Mouse (Mus musculus): ENCODE data around the gene Flt3.

Flt3 gene

DNA sequence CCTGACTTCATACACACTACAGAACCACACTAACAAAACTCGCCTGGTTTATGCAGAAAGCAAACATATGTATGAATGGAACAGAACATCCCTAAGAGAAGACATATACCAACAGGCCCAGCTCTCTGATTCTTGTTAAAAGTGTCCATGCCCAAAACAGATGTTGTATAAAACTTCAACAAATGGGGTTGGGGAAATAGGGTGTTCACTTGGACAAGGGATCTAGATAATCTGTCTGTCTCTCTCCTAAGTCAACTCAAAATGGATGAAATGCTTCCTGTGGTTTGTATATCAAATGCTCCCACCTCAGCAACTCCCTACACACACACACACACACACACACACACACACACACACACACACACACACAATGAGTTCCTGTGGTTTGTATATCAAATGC lies 17.7 kb upstream of the Flt3 start:
- no peak for DNase-seq (ENCODE audit: inconsistent age in 2 of 2, low spot score in 1 of 2)

DNA sequence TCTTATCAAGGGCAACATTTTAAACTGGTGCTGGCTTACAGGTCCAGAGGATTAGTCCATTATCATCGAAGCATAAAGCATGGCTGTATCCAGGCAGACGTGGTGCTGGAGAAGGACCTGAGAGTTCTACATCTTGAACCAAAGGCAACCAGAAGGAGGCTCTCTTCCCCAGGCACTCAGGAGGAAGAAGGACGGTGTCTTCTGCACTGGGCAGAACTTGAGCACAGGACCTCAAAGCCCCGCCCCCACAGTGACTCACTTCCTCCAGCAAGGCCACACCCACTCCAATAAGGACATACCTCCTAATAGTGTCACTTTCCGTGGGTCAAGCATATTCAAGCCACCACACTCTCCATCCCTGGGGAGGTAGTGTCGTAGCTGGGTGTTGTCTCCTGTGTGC lies 10.3 kb upstream of the Flt3 start:
- DNase-seq (ENCODE audit: inconsistent age in 2 of 2, low spot score in 1 of 2): no peak

DNA sequence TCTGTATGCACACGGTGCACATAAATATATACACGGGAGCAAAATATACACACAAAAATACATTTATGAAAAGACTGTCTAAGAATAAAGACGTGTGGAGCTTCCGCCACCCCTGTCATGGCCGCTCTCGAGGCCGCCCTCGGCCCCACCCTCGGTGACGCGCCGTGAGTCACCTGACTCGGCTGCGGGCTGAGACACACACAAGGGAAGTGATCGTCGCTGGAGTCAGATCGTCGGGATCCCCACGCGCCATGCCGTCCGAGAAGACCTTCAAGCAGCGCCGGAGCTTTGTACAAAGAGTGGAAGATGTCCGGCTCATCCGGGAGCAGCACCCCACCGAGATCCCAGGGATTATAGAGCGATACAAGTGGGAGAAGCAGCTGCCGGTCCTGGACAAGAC lies 8.4 kb upstream of the Flt3 start:
- peak in 1 of 2 experiments; percentile 33 for DNase-seq (ENCODE audit: inconsistent age in 2 of 2, low spot score in 1 of 2)

DNA sequence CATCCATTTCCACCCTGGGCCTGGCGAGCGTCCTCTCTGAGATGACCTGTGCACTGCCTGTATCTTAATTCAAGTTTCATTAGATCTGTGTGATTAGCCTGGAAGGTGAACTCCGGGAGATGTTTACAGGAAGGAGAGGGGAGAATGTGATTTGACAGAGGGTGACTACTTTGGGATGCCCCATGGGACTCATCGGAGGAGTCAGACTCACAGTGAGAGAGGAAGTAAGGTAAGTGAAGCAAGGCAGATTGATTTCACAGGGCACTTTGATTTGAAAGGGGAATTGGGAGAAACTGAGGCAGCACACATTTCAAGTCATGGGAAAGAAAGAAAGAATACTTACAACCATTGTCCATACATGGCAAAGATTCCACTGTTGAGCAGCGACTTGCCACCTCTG lies 5.8 kb upstream of the Flt3 start:
- DNase-seq (ENCODE audit: inconsistent age in 2 of 2, low spot score in 1 of 2): no peak

DNA sequence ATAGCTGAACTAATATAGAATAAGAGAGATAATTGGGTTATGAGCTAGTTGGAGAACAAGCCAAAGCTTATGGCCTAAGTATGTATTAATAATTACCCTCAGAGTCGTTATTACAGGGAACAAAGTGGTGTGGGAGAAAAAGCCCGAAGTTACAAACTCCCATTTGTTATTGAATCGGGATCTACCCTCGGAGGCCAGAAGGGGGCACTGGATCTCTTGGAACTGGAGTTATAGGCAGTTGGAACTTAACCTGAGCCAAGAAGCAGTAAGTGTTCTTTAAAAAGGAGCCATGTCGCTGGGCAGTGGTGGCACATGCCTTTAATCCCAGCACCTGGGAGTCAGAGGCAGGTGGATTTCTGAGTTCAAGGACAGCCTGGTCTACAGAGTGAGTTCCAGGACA lies 2.2 kb upstream of the Flt3 start:
- DNase-seq (ENCODE audit: inconsistent age in 2 of 2, low spot score in 1 of 2): peak; percentile 36 to 73

DNA sequence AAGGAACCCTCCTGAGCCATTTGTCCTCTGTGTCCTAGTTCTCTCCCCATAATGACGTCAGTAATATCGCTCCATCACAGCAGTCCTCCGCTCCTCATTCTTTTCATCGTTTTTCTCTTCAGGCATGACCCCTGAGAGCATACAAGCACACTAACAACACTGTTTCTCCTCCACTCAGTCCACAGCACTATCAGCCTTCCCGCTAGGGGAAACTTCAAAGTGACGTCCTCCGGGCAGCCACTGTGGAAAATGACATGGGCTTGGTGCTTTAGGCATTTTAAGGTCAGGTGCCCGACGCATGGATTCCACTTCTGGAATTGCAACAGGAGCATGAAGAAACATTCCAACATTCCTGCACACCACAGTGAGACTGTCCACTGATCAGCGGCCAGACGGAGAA lies 735 bp upstream of the Flt3 start:
- no peak for DNase-seq (ENCODE audit: inconsistent age in 2 of 2, low spot score in 1 of 2)

DNA sequence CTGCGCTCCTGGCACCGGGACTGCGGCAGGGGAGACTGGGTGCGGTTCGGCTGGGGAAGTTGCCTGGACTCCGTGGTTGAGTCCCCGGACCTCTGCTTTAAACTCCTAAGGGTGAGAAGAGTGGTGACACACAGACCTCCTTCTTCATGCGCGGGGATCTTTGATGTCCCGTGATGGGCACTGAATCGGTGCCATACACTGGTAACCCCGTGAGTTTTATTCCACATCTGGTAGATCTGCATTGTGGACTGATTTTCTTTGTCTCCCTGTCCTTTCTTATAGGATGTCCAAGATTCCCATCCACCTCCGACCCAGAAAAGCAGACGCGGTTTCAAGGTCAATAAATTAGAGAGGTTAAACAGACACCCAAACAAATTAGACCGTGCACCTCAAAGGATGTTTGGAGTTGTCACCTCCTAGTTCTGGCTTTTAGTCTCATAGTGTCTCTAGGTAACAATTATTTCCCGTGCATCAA lies 253 bp upstream of the Flt3 start:
- no peak for DNase-seq (ENCODE audit: inconsistent age in 2 of 2, low spot score in 1 of 2)

DNA sequence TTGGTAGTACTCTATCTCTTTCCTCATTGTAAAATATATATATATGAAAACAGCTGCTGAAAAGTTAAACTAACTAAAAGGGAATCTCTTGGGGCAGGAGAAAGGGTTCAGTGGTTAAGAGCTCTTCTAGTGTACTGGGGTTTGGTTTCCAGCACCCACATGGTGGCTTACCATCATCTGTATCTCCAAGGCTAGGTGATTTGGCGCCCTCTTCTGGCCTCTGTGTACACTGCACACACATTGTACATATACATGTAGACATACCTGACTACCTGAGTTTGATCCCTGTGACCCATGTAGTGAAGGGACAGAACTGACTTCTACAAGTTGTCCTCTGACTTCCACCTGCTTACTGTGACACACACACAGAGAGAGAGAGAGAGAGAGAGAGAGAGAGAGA lies 5.2 kb downstream of the Flt3 start:
- no peak for DNase-seq (ENCODE audit: inconsistent age in 2 of 2, low spot score in 1 of 2)

DNA sequence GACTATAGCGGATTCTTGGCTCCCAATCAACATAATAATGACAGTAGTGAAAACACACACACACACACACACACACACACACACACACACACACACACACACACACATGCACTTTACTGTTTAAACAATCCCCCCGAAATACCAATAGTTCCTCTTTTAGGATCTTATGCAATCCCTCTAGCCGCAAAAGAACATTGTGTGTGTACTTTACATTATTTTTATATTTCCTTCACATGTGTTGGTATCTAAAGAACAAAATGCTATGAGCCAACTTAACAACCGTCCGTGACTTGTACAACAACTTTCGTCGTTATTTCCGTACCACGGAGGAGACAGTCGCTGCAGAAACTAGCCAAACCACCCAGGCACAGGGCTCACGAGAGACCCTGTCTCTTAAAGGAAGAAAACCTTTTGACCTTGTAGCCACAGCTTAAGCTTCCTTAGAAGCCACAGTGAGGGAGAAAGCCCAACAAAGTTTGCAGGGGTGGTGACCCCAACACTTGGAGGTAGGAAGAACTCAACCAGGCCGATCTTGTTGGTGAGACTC lies 7.5 kb downstream of the Flt3 start:
- no peak for DNase-seq (ENCODE audit: inconsistent age in 2 of 2, low spot score in 1 of 2)

DNA sequence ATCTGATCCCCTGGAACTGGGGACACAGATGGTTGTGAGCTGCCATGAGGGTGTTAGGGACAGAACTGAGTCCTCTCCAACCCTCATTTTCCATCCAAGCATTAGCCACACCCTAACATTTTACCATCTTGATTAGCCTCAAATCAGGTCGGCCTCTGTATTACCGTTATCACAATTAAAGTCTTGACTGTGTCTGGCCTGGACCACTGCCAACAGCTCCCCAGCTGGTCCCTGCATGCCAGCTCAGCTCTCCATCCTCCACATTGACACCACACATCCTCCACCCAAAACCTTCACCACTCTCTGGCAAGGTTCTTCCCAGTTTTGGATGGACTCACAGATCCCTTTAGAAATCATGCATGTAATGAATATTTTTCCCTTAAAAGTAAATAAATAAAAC lies 9.5 kb downstream of the Flt3 start:
- no peak for DNase-seq (ENCODE audit: inconsistent age in 2 of 2, low spot score in 1 of 2)

DNA sequence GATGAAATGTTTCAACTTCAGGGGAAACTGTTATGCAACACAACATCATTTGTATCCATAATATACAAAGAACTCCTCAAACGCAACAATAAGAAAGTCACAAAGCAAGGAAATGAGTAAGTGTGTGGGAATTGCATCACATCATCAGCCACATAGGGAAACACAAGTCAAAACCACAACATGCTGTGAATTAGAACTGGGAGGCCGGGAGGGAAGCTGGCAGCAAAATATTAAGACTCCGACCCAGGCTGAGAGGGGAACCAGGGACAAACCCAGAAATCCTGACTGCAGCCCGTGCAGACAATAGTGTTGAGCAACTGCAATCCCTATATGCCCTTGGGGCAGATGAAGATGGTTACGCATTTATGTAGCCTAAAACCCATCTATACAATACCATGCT lies 11.2 kb downstream of the Flt3 start:
- DNase-seq (ENCODE audit: inconsistent age in 2 of 2, low spot score in 1 of 2): peak in 1 of 2 experiments; percentile 29

DNA sequence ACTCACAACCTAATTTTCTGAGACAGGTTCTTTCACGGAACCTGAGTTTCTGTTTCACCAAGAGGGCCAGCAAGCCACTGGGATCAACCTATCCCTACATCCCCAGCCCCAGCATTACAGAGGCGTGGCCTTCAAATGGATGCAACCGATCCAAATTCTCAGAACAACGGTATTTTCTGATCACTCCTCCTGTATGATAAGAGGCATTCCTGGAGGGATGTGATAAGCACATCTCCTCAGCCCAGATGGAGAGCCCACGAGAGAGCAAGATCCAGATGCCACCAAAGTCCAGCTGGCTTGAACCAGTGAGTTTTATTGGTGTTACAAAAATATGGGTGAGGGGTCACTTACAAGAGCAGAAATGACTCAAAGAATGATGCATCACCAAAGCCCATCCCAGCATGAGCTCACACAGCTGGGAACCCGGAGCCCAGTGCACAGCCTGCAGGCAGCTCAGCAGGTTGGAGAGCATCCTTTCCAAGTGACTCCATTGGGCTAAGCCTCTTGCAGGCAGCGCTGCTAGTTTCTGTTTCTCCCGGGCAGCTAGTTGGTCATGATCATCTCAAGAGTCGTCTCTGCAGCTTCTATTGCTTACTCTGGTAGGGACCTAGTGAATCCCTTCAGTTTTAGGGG lies 11.8 kb downstream of the Flt3 start:
- DNase-seq (ENCODE audit: inconsistent age in 2 of 2, low spot score in 1 of 2): no peak

DNA sequence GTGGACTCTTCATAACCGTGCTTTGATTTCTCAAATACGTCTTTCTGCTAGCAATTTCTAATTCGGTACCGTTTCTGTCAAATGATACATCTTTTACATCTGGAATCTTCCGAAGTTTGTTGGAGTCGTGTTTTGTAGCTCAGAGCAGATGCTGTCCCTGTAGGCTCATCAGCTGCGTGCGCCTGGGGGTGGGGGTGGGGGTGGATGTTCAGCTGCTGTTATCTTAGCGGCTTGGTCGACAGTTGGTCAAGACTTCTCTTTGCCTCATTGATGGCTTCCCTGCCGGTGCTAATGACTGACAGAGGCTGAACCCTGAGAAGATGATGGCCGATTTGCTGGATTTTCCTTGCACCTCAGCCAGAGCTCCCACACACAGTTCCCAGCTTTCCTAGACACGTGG lies 13.4 kb downstream of the Flt3 start:
- DNase-seq (ENCODE audit: inconsistent age in 2 of 2, low spot score in 1 of 2): no peak

DNA sequence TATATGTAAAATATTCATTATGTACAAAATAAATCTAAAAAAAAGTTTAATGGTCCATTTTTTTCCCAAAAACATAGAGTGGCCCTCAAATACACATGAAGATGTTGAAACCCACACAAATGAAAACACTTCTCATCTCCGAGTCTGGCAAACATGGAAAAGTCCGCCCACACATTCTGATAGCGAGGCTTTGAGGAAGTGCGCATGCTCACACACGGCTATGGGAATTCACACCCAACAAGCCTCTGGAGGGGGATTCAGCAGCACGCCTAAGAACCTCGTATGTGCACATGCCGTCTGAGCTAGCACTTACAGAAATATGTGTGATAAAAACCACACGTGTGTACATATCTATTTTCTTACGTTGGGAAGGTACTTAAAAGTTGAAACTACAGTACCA lies 18.9 kb downstream of the Flt3 start:
- DNase-seq (ENCODE audit: inconsistent age in 2 of 2, low spot score in 1 of 2): no peak

DNA sequence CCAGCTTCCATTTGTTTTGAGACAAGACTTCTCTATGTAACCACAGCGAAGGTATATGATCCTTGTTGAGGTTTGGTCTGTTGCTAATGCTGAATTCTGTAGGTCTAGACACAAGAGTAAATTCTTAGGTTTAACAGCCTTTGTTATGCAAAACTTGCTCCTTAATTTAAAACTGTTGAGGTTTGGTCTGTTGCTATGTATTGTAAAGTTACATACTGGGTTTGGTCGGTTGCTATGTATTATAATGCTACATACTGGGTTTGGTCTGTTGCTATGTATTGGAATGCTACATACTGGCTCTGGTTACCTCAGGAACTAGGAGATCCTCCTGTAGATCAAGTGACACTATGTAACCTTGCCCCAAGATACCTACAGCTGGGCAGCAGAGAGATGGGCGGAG lies 20.8 kb downstream of the Flt3 start:
- DNase-seq (ENCODE audit: inconsistent age in 2 of 2, low spot score in 1 of 2): no peak

DNA sequence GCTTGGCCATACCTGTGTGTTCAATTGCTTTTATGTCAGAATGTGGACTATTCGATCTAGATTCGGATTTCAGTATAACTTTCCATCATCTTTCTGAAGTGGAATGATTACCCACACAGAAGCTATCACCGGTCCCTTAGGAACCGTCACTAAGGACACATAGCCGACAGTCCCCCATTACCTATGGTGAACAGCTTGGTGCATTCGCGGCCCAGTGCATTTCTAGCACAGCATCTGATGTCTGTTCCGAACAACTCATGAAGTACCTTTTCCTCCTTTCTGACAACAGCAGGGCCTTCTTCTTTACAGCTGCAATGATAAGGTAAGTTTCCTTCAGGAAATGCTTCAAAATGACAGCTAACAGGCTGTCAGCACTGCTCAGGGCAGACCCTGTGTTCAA lies 30.0 kb downstream of the Flt3 start:
- no peak for DNase-seq (ENCODE audit: inconsistent age in 2 of 2, low spot score in 1 of 2)

DNA sequence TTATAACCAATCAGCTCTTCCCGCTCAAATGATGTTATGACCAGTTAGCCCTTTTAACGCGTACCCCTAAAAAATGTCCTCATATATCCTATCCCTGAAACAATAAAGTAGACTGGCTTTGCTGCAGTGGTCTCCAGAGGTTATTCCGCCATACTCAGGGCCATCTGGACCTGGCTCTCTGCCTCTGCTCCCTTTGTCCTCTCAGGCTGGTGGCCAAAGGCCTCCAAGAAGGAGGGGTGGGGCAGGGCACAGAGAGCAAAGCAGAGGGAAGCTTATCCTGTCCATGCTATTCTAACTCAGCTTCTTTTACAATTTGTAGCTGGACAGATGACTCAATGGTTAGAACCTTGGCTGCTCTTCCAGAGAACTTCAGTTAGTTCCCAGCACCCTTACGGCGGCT lies 32.1 kb downstream of the Flt3 start:
- DNase-seq (ENCODE audit: inconsistent age in 2 of 2, low spot score in 1 of 2): no peak

DNA sequence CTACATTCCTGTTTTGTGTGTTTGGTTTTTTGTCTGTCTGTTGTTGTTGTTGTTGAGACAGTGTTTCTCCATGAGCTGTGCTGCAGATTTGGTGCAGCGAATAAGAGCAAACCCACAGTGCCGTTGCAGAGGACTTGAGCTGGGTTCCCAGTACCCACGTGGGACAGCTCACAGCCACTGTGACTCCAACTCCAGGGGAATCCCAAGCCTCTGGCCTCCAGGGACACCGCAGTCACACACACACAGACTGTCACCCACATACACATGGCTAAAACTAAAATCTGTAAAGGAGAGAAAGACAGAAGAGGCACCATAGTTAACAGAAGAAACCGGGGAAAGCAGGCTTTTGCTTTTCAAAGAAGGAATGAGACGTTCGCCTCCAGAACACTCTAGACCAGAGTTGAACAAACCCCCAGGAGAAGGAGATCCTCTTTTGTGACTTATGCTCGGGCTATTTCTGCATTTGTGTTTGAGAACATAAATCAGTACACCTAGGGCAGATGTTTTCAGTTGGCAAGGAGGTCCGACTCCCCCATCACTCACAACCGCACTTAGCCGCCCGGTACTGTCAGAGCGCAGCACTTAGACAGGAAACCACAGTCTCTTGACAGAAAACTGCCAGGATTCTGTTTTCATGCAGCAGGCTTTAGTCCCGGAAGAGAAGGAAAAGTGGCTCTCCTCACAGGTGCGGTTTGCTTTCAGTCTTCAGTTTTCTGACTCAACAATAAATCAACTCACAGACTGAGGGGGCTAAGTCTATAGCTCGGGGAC lies 34.1 kb downstream of the Flt3 start:
- no peak for DNase-seq (ENCODE audit: inconsistent age in 2 of 2, low spot score in 1 of 2)

DNA sequence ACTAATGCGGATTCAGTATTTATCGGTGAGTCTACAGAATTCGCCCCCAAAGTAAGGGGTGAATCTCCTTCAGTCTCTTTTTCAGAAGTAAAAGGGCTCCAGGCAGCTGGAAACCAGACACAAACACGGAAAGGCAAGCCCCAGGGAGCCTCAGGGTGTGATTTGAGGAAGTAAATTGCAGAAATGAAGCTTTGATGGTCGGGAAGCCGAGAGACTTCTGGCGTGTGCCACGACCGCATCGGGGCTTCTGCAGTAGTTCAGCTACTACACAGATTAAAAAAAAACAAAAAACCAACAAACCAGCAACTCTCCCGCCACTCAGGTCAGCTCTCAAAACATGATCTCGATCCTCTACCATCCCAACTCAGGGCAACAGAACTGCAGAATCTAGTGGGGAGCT lies 37.2 kb downstream of the Flt3 start:
- DNase-seq (ENCODE audit: inconsistent age in 2 of 2, low spot score in 1 of 2): peak; percentile 6 to 28

DNA sequence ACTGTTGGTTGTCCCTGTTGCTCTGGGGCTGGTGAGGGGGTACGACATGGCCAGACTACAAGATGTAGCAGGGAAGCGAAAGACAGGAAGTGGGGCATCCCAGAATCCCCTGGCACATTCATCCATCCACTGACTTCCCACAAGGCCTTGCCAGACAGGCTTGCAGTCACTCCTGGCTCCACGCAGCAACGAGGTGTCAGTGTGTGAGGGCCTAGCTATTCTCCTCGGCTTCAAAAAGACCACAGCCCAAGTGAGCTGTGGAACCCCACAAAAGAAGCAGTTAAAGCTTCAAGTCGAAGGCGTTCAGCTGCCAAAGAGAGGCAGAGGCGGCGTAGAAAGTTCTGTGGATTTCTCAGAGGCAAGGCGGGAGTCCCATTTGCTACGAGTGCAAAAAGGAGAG lies 41.8 kb downstream of the Flt3 start:
- no peak for DNase-seq (ENCODE audit: inconsistent age in 2 of 2, low spot score in 1 of 2)

DNA sequence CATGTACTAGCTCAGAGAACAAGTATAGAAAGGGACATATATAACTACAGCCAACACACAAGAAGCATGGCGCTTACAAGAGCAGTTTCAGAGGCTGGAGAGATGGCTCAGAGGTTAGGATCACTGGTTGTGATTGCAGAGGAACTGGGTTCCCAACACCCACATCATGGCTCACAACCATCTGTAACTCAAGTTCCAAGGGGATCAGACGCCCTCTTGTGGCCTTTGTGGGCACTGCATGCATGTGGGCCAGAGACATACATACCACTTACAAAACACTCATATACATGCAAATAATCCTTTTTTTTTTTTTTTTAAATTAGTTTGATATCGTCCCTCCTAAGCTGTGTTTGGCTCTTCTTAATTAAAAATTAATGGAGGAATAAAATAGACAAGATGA lies 42.8 kb downstream of the Flt3 start:
- peak; percentile 8 to 40 for DNase-seq (ENCODE audit: inconsistent age in 2 of 2, low spot score in 1 of 2)

DNA sequence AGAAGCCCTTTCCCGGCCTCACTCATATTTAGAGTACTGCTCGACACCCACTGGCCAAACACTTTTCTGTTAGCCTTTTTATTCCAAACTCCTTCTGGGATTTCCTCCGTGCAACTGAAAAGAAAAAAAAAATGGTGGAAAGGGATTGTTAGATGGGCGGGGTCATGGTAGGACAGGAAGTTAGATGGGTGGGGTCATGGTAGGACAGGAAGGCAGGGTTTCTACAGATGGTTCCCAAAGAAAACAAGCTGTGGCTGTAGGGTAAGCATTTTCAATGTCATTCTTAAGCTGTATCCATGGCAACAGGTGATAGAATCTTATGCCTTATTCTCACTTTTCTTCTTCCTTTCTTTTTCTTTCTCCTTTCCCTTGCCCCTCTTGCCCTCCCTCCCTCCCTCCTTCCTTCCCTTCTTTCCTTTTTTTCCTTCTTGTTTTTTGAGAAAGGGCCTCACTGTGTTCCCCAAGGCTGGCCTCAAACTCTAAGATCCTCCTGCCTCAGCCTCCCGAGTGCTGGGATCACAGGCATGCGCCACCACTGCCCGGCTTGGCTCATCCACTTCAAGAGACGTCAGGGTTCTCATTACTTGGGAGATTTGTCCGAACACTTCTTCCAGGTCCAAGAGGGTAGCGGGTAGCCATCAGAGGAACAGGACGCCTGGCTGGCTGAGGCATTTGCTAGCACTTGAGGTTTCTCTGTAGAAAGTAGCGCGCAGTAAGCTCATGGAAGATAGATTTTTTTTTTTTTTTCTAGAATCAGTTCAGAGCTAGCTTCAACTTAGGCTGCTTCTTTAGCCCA lies 43.8 kb downstream of the Flt3 start:
- DNase-seq (ENCODE audit: inconsistent age in 2 of 2, low spot score in 1 of 2): no peak

Data from adrenal gland, adult (tissue).